Mouse (Mus musculus) left cerebral cortex, postnatal 4 days (tissue): ENCODE results near the gene Mpzl1. TPM values are rescaled to one million over a fixed set of nuclear protein-coding genes. Genes with fewer than 3 reads are reported as not detected.

Experiments used
- DNase-seq: peaks from one replicate; pipeline ENCODE4 v3.0.0-alpha.2; 2022
- intact Hi-C: fragments of 180-260 bp; cut with DNase I; formaldehyde crosslinking; loops from one replicate; pipeline ENCODE4 v1.15.1; 2025
- total RNA-seq, 2 experiments: library from RNA; stranded (reverse); gene quantifications; 2 replicates each; pipeline ENCODE4 v1.2.3; 2021

The Mpzl1 gene
- total RNA-seq, 2 experiments from 2014 or later: 73.1 to 74.3 TPM

- intact Hi-C loops: no loop called here
- no peak for DNase-seq
These were observed 48.8 kb downstream of the Mpzl1 start for GRCm38 (mm10) chr1:165585389-165586104.

GRCm38 (mm10) chr1:165583529-165584184 lies 50.7 kb downstream of the Mpzl1 start:
- peak; percentile 87 for DNase-seq
- intact Hi-C loops: no loop called here

- intact Hi-C loops: no loop called here
- no peak for DNase-seq
These were observed 53.1 kb downstream of the Mpzl1 start for GRCm38 (mm10) chr1:165581255-165581654.

- DNase-seq: no peak
- intact Hi-C loops: no loop called here
These were observed 55.0 kb downstream of the Mpzl1 start for GRCm38 (mm10) chr1:165579332-165579731.

GRCm38 (mm10) chr1:165576459-165577112 lies 57.8 kb downstream of the Mpzl1 start:
- intact Hi-C loops: no loop called here
- no peak for DNase-seq

GRCm38 (mm10) chr1:165576005-165576404 lies 58.3 kb downstream of the Mpzl1 start:
- intact Hi-C loops: no loop called here
- no peak for DNase-seq

- intact Hi-C loops: no loop called here
These were observed 66.9 kb downstream of the Mpzl1 start for GRCm38 (mm10) chr1:165567466-165567865.

GRCm38 (mm10) chr1:165565283-165565682 lies 69.1 kb downstream of the Mpzl1 start:
- intact Hi-C loops: no loop called here
- DNase-seq: no peak

More at GRCm38 (mm10) chr1:165567466-165567865, 66.9 kb downstream of the Mpzl1 start:
- DNase-seq: no peak

- peak; percentile 65 for DNase-seq
- intact Hi-C loops: no loop called here
These were observed 75.3 kb downstream of the Mpzl1 start for GRCm38 (mm10) chr1:165559073-165559472.

GRCm38 (mm10) chr1:165556711-165557110 lies 77.6 kb downstream of the Mpzl1 start:
- intact Hi-C loops: no loop called here
- no peak for DNase-seq

Other genes starting within 250 kb of the Mpzl1 start
- gene Dcaf6, start 174.1 kb downstream of the Mpzl1 start, total RNA-seq: 10 to 100 TPM; 60.7 to 62.6 TPM
- 100 to 1,000 TPM; 107 to 109 TPM for gene Mpc2, start 173.9 kb downstream of the Mpzl1 start, total RNA-seq
- under 1 TPM in 1 of 2 experiments, not detected in 1; 0.18 TPM for gene Adcy10, start 149.4 kb downstream of the Mpzl1 start, total RNA-seq
- 1 to 10 TPM; 5.3 to 5.4 TPM for gene Rcsd1, start 75.2 kb upstream of the Mpzl1 start, total RNA-seq
- gene Creg1, start 129.2 kb upstream of the Mpzl1 start, total RNA-seq: 10 to 100 TPM; 14.0 to 17.9 TPM
- under 1 TPM in 1 of 2 experiments, not detected in 1; 0.28 TPM for gene Cd247, start 154.1 kb upstream of the Mpzl1 start, total RNA-seq